Mouse (Mus musculus) small intestine, adult 2 months (tissue): ENCODE measurements around the gene Asmt. TPM values are rescaled to one million over a fixed set of nuclear protein-coding genes. Genes with fewer than 3 reads are reported as not detected.

Experiments
- H3K27ac ChIP-seq: fragments of 200-500 bp; 2 replicates; pipeline ENCODE4 v1.5.1; 2012; ENCODE audit warnings: low read depth, low read length, control low read depth, inconsistent platforms; ENCODE audit not compliant: insufficient read depth
- H3K27me3 ChIP-seq: fragments of 200-500 bp; 2 replicates; pipeline ENCODE4 v1.6.1; 2012; ENCODE audit warnings: mild to moderate bottlenecking, moderate library complexity, low read length, inconsistent platforms; ENCODE audit not compliant: control insufficient read depth, insufficient read depth
- H3K36me3 ChIP-seq: fragments of 200-500 bp; 2 replicates; pipeline ENCODE4 v1.6.1; 2012; ENCODE audit warnings: mild to moderate bottlenecking, low read length, control low read depth, inconsistent platforms; ENCODE audit not compliant: control insufficient read depth, insufficient read depth
- H3K4me1 ChIP-seq: fragments of 200-500 bp; 2 replicates; pipeline ENCODE4 v1.6.1; 2012; ENCODE audit warnings: low read length, inconsistent platforms, mixed read lengths; ENCODE audit not compliant: control insufficient read depth, insufficient read depth, insufficient read length
- H3K4me3 ChIP-seq: fragments of 200-500 bp; 2 replicates; pipeline ENCODE4 v1.5.1; 2012; ENCODE audit warnings: low read depth, mild to moderate bottlenecking, control low read depth, inconsistent platforms, low read length, moderate library complexity
- CTCF ChIP-seq: fragments of 200-500 bp; IDR thresholded peaks from 2 replicates; pipeline ENCODE4 v1.5.1; 2012; ENCODE audit warnings: low read depth, mild to moderate bottlenecking, control low read depth, inconsistent platforms, low read length, moderate library complexity, mixed read lengths; ENCODE audit not compliant: insufficient replicate concordance, insufficient read length; ENCODE audit errors: extremely low read depth
- POLR2A ChIP-seq: fragments of 200-500 bp; IDR thresholded peaks from 2 replicates; pipeline ENCODE4 v1.6.1; 2012; ENCODE audit warnings: low read depth, mild to moderate bottlenecking, control low read depth, inconsistent platforms, low read length, moderate library complexity
- WGBS: fragments of 180-500 bp; shearing (Covaris S2); methylation state at CpG from one replicate; pipeline ENCODE4 v1.1.7; 2018; 5-methylcytosine and 5-hydroxymethylcytosine counted together
- polyA plus RNA-seq: library from polyadenylated mRNA; depleted of rRNA; stranded (reverse); fragments of >200 nt; gene quantifications from 2 replicates; pipeline ENCODE4 v1.2.3, GENCODE M21; 2012; rRNA removed

Asmt gene
- polyA plus RNA-seq, result not detected in 2 replicates

GRCm38 (mm10) chrX:170672594-170673092 lies at the start of gene Asmt:
Asmt (plus strand) TSS chrX:170672644.
- Histone ChIP-seq H3K27ac (no peak within 1 kb of the TSS), H3K27me3 (no peaks in the 10 kb centered on the region), H3K4me3 (no peak within 1 kb of the TSS), H3K4me1 (no peaks in the 10 kb centered on the region), H3K36me3 (no peaks in the 10 kb centered on the region)
- 94% methylated on average over 15 of the region's 16 CpGs for WGBS
- no peak for TF ChIP-seq POLR2A

GRCm38 (mm10) chrX:170673233-170673951 lies 948 bp downstream of the Asmt start:
- no peak overlapping the region for H3K4me3 ChIP-seq
- H3K27me3 ChIP-seq, result no peaks in the 10 kb centered on the region
- no peak for TF ChIP-seq POLR2A
- TF ChIP-seq CTCF, result no peak
- H3K27ac ChIP-seq, result no peak overlapping the region
- H3K36me3 ChIP-seq, result no peaks in the 10 kb centered on the region
- H3K4me1 ChIP-seq, result no peaks in the 10 kb centered on the region
- WGBS, result 79% methylated on average over 42 of the region's 42 CpGs

- H3K4me1 ChIP-seq, result no peaks in the 10 kb centered on the region
- 0 out of 2 replicates have a peak overlapping the region, but pooled peaks have one; percentile 18 for H3K4me3 ChIP-seq
- no peak overlapping the region for H3K27ac ChIP-seq
- no peaks in the 10 kb centered on the region for H3K27me3 ChIP-seq
- no peak for TF ChIP-seq POLR2A
- TF ChIP-seq CTCF, result no peak
- 77% methylated on average over 27 of the region's 27 CpGs for WGBS
- no peaks in the 10 kb centered on the region for H3K36me3 ChIP-seq
Observed at GRCm38 (mm10) chrX:170674229-170674771, 1.9 kb downstream of the Asmt start.

- H3K27me3 ChIP-seq, result no peaks in the 10 kb centered on the region
- H3K27ac ChIP-seq, result no peak overlapping the region
- WGBS, result 86% methylated on average over 39 of the region's 39 CpGs
- no peaks in the 10 kb centered on the region for H3K36me3 ChIP-seq
- no peak overlapping the region for H3K4me3 ChIP-seq
- no peaks in the 10 kb centered on the region for H3K4me1 ChIP-seq
- TF ChIP-seq CTCF (no peak), POLR2A (no peak)
Observed at GRCm38 (mm10) chrX:170674885-170675876, 2.7 kb downstream of the Asmt start.

GRCm38 (mm10) chrX:170675923-170676605 lies 3.6 kb downstream of the Asmt start:
- no peaks in the 10 kb centered on the region for H3K36me3 ChIP-seq
- TF ChIP-seq POLR2A (no peak), CTCF (no peak)
- H3K4me1 ChIP-seq, result no peaks in the 10 kb centered on the region
- H3K27ac ChIP-seq, result no peak overlapping the region
- WGBS, result 97% methylated on average over 39 of the region's 39 CpGs
- no peaks in the 10 kb centered on the region for H3K27me3 ChIP-seq
- H3K4me3 ChIP-seq, result no peak overlapping the region

GRCm38 (mm10) chrX:170676606-170677239 lies 4.3 kb downstream of the Asmt start:
- H3K36me3 ChIP-seq, result no peaks in the 10 kb centered on the region
- H3K27me3 ChIP-seq, result no peaks in the 10 kb centered on the region
- WGBS, result 97% methylated on average over 67 of the region's 67 CpGs
- H3K4me1 ChIP-seq, result no peaks in the 10 kb centered on the region
- TF ChIP-seq POLR2A, result no peak
- no peak overlapping the region for H3K27ac ChIP-seq
- no peak overlapping the region for H3K4me3 ChIP-seq
